Mouse (Mus musculus) hematopoietic multipotent progenitor cell, adult 10-12 weeks (in vitro differentiated cells): ENCODE data around the gene Irgm2. TPM values are rescaled to one million over a fixed set of nuclear protein-coding genes. Genes with fewer than 3 reads are reported as not detected.

Experiments used
- polyA plus RNA-seq: library from polyadenylated mRNA; stranded (reverse); fragments of >175 nt; gene quantifications from 2 replicates; pipeline ENCODE4 v1.2.3, GENCODE M21; 2012; ENCODE audit warnings: low replicate concordance

Irgm2 gene
- 1.2 and 4.8 TPM in 2 replicates for polyA plus RNA-seq

DNA sequence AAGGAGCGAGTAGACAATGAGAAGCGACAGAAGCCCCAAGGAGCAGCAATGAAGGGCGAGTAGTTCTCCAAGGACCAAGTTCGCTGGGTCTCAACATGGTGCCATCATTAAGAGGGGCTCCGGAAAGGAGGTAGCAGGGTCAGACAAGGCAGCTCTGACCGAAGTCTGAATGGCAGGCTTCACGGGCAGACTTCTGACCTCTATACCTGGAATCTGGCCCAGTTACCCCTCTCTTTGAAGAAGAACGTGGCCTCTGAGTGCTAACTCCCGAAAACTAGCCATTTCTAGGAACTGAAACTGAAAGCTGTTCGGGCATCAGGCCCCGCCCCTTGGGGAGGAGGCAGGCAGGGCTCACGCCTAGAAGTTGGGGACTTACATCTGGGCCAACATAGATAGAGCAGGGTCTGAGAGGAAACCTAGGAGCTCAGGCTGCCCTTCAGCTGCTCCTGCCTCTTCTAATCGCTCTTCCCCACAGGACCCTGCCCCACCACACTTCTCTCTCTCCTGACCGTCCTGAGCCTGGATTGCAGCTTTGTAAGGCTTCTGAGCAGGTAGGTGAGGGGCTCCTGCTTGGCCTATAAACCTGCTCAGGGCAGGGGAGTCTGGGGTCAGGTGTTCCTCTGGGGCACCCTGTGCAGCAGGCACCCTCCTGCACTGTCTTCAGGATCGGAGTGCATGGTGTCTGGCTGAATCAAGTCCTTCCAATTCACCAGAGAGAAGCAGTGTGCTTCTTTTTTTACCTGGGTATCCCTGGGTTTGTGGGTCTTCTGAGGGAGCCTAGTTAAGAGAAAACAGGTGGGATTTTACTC is at the start of gene Irgm2, which contains the start of gene Igtp:
Irgm2 (plus strand) TSS at position 390 of the 809 bp plus-strand sequence.
Igtp (plus strand) TSS at position 328 of the 809 bp plus-strand sequence.

DNA sequence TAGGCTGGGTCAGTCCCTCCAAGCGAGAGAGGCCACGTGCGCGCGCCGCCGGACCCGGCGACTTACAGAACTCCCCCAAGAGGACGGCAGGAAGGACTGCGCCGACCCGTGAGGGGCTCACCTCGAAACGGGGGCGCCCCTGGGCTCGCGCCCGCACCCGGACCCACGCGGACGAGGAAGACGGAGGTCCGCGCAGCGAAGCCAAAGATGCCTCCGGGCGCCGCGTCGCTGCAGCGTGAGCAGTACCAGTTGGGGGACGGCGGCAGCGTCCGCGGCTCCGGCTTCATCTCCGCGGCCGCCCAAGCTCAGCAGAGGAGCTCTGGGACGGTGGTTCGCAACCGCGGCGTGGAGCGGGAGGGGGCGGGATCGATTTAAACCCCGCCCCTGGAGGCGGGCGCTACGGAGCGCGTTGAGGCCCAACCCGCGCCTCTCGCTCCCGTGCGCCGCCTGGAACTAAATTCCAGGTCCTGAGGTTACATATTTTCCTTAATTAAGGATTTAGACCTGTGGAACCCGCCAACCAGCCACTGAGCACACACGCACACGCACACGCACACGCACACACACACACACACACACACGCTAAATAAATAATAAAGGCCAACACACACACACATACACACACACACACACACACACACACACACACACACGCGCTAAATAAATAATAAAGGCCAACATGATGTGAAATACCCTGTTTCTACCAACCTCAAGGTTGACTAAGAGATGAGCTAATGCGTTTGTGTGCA is 31.1 kb upstream of the Irgm2 start, which contains the start of gene Gemin5:
Gemin5 (minus strand) TSS at position 373 of the 749 bp plus-strand sequence.

DNA sequence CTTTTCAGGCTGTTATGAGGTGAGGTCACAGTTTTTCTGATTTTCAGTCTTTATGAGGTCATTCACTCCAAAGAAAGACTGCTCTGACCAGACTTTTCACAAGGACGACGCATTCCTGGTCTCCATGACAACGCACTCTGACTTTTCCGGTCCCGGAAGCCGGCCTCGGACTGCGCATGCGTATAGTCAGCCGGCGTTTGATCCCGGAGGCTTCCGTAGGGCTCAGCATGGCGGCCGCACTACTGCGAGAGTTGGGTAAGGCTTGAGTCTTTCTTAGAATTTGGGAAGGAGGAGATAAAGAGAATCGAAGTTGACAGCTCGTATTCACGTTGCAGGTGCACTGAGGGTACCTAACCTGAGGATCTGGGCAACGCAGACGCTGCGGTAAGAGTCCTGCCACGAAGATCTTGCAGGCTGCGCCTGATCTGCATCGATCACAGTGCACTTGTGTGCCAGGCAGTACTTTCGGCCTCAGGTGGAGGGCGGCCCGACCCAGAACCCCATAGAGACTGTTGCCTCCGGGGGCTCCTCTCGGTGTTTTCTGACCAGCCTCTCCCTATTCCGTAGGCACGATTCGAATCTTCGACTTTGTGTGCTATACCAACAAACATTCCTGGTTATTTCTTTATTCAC is 27.8 kb upstream of the Irgm2 start, which contains the start of gene Mrpl22:
Mrpl22 (plus strand) TSS at position 203 of the 633 bp plus-strand sequence.

Other genes with a start within 250 kb of the Irgm2 start
- 50.8 and 54.3 TPM in 2 replicates for gene Larp1, start 190.6 kb upstream of the Irgm2 start, polyA plus RNA-seq
- gene Gm12248, start 106.5 kb upstream of the Irgm2 start, polyA plus RNA-seq: not detected in 2 replicates
- 4.4 and 8.0 TPM in 2 replicates for gene Cnot8, start 95.5 kb upstream of the Irgm2 start, polyA plus RNA-seq
- gene Gemin5, start 31.1 kb upstream of the Irgm2 start, polyA plus RNA-seq: 4.2 and 6.3 TPM in 2 replicates
- 4.2 and 16.6 TPM in 2 replicates for gene Mrpl22, start 28.0 kb upstream of the Irgm2 start, polyA plus RNA-seq
- 6.0 and 12.5 TPM in 2 replicates for gene Igtp, start 62 bp upstream of the Irgm2 start, polyA plus RNA-seq
- gene 4930438A08Rik, start 75.2 kb downstream of the Irgm2 start, polyA plus RNA-seq: 0.19 and 0.25 TPM in 2 replicates
- 9.7 and 23.0 TPM in 2 replicates for gene Zfp692, start 107.5 kb downstream of the Irgm2 start, polyA plus RNA-seq
- gene Zfp672, start 130.7 kb downstream of the Irgm2 start, polyA plus RNA-seq: 9.4 and 11.8 TPM in 2 replicates
- 18.6 and 31.9 TPM in 2 replicates for gene Sh3bp5l, start 131.1 kb downstream of the Irgm2 start, polyA plus RNA-seq
- gene Lypd8, start 179.4 kb downstream of the Irgm2 start, polyA plus RNA-seq: not detected in 2 replicates
- gene 1810065E05Rik, start 221.5 kb downstream of the Irgm2 start, polyA plus RNA-seq: not detected in 2 replicates
- gene Gm12253, start 232.9 kb downstream of the Irgm2 start, polyA plus RNA-seq: not detected in 2 replicates